Mouse (Mus musculus) hindbrain, embryonic 14.5 days (tissue): Measurements from ENCODE around the gene Gm8104. TPM values are rescaled to one million over a fixed set of nuclear protein-coding genes. Genes with fewer than 3 reads are reported as not detected.

ENCODE experiments used
- polyA plus RNA-seq: library from polyadenylated mRNA; unstranded; fragments of >200 nt; fragmentation: Nextera tagmentation; extraction: Ambion mirVana; gene quantifications from 2 replicates; pipeline ENCODE4 v1.2.1, GENCODE M21; 2014

Gm8104 gene
- polyA plus RNA-seq, 1 experiment from 2014 or later, result 0.11 TPM

Other genes with a start within 250 kb of the Gm8104 start
- gene Gm21977, start 247.1 kb upstream of the Gm8104 start, polyA plus RNA-seq, result not detected in 2 replicates
- not detected in 2 replicates for gene Gm8082, start 107.0 kb upstream of the Gm8104 start, polyA plus RNA-seq
- not detected in 2 replicates for gene Gm10376, start 85.0 kb upstream of the Gm8104 start, polyA plus RNA-seq
- not detected in 2 replicates for gene Gm8094, start 24.0 kb upstream of the Gm8104 start, polyA plus RNA-seq
- not detected in 2 replicates for gene Gm7233, start 79.3 kb downstream of the Gm8104 start, polyA plus RNA-seq
- gene Gm8122, start 134.7 kb downstream of the Gm8104 start, polyA plus RNA-seq, result not detected in 2 replicates
- gene Gm8126, start 158.0 kb downstream of the Gm8104 start, polyA plus RNA-seq, result not detected in 2 replicates
- not detected in 2 replicates for gene Gm9732, start 174.4 kb downstream of the Gm8104 start, polyA plus RNA-seq
- not detected in 2 replicates for gene Gm8127, start 193.2 kb downstream of the Gm8104 start, polyA plus RNA-seq
- not detected in 2 replicates for gene 1700001F09Rik, start 247.2 kb downstream of the Gm8104 start, polyA plus RNA-seq